Mouse (Mus musculus) limb, embryonic 11.5 days (tissue): ENCODE data around the gene Bco1. TPM values are rescaled to one million over a fixed set of nuclear protein-coding genes. Genes with fewer than 3 reads are reported as not detected.

Source experiments
- ATAC-seq: fragments of 200-750 bp; cut with Nextera tagmentation; 2 replicates; pipeline ENCODE4 v1.8.0; 2017; ENCODE audit warnings: low read depth; ENCODE audit not compliant: insufficient number of reproducible peaks, low FRiP score, low TSS enrichment
- DNase-seq: peaks from one replicate; pipeline ENCODE4 v3.0.0-alpha.2; 2015; ENCODE audit warnings: low spot score
- H3K27ac ChIP-seq: fragments of 300-500 bp; sonication (generic); replicated peaks from 2 replicates; pipeline ENCODE4 v1.5.1; 2014; ENCODE audit warnings: low read depth, mild to moderate bottlenecking, low read length
- H3K27me3 ChIP-seq: fragments of 300-500 bp; sonication (generic); 2 replicates; pipeline ENCODE4 v1.6.1; 2014; ENCODE audit warnings: mild to moderate bottlenecking, low read length, mixed read lengths; ENCODE audit not compliant: control insufficient read depth, insufficient read depth
- H3K36me3 ChIP-seq: fragments of 300-500 bp; sonication (generic); 2 replicates; pipeline ENCODE4 v1.6.1; 2014; ENCODE audit warnings: mild to moderate bottlenecking, low read length, moderate library complexity, mixed read lengths; ENCODE audit not compliant: control insufficient read depth, insufficient read depth
- H3K4me1 ChIP-seq: fragments of 300-500 bp; sonication (generic); 2 replicates; pipeline ENCODE4 v1.6.1; 2014; ENCODE audit warnings: low read length, mixed read lengths; ENCODE audit not compliant: control insufficient read depth, insufficient read depth
- H3K4me2 ChIP-seq: fragments of 300-500 bp; sonication (generic); 2 replicates; pipeline ENCODE4 v1.6.1; 2014; ENCODE audit warnings: low read depth, mild to moderate bottlenecking, moderate library complexity; ENCODE audit not compliant: severe bottlenecking
- H3K4me3 ChIP-seq: fragments of 300-500 bp; sonication (generic); 2 replicates; pipeline ENCODE4 v1.5.1; 2014; ENCODE audit warnings: low read depth, low read length
- H3K9ac ChIP-seq: fragments of 300-500 bp; sonication (generic); 2 replicates; pipeline ENCODE4 v1.6.1; 2014; ENCODE audit warnings: mild to moderate bottlenecking, low read length
- H3K9me3 ChIP-seq: fragments of 300-500 bp; sonication (generic); 2 replicates; pipeline ENCODE4 v1.6.1; 2016; ENCODE audit warnings: low read length; ENCODE audit not compliant: control insufficient read depth
- WGBS: fragments of 180-500 bp; shearing (Covaris S2); extraction: QIAGEN DNeasy Blood & Tissue Kit; methylation state at CpG from one replicate; pipeline ENCODE4 v1.1.7; 2014; 5-methylcytosine and 5-hydroxymethylcytosine counted together
- polyA plus RNA-seq: library from polyadenylated mRNA; unstranded; fragments of >200 nt; fragmentation: Nextera tagmentation; extraction: Ambion mirVana; gene quantifications from 2 replicates; pipeline ENCODE4 v1.2.1, GENCODE M21; 2014

Bco1 gene
- polyA plus RNA-seq, 1 experiment from 2014 or later: not detected

- no peaks in the 10 kb centered on the region for H3K36me3 ChIP-seq
- H3K4me1 ChIP-seq: peaks cover 4% of the 10 kb centered on the region; the same call in 1 of the 2 replicates
- no peak overlapping the region for H3K27ac ChIP-seq
- H3K4me3 ChIP-seq: no peak overlapping the region
- no peak for DNase-seq
- 75% methylated on average over 7 of the region's 7 CpGs for WGBS
- no peak overlapping the region for H3K9ac ChIP-seq
- no peaks in the 10 kb centered on the region for H3K27me3 ChIP-seq
- no peak overlapping the region for H3K4me2 ChIP-seq
- ATAC-seq: no peak
- H3K9me3 ChIP-seq: no peaks in the 10 kb centered on the region
Observed at GRCm38 (mm10) chr8:117116534-117116933, 20.9 kb downstream of the Bco1 start.

- Histone ChIP-seq H3K4me1 (no peaks in the 10 kb centered on the region; the same call in 1 of the 2 replicates), H3K36me3 (no peaks in the 10 kb centered on the region), H3K27ac (no peak overlapping the region)
Observed at GRCm38 (mm10) chr8:117118409-117118808, 22.8 kb downstream of the Bco1 start.

DNA sequence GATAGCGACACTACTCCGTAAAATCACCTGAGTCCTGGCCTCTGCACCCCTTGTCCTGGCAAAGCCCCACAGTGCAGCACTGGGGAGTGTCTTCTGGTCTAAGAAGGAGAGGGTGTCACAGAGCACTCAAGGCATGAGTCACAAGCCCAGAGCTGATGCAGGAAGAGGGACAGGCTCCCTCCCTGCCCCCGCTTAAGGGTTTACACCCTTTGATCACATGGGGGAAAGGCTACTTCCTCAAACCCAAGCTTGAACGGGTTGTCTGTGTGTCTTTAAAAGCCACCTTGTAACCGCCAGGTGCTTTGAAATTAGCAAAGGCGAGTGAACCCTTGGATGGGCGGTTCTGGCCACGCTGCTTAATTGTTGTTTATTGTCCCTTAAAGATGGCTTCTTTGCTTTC, 25.6 kb downstream of the Bco1 start:
- no peak overlapping the region for H3K4me2 ChIP-seq
- H3K27ac ChIP-seq: no peak overlapping the region
- no peaks in the 10 kb centered on the region for H3K36me3 ChIP-seq
- no peak overlapping the region for H3K9ac ChIP-seq
- 37% methylated on average over 8 of the region's 8 CpGs for WGBS
- ATAC-seq (no peak), DNase-seq (no peak)
- no peaks in the 10 kb centered on the region for H3K4me1 ChIP-seq
- no peaks in the 10 kb centered on the region for H3K27me3 ChIP-seq
- no peak overlapping the region for H3K4me3 ChIP-seq
- H3K9me3 ChIP-seq: no peaks in the 10 kb centered on the region

More at GRCm38 (mm10) chr8:117118409-117118808, 22.8 kb downstream of the Bco1 start:
- H3K27me3 ChIP-seq: no peaks in the 10 kb centered on the region
- no peak for DNase-seq
- H3K4me3 ChIP-seq: no peak overlapping the region
- no peak overlapping the region for H3K4me2 ChIP-seq
- H3K9me3 ChIP-seq: no peaks in the 10 kb centered on the region
- H3K9ac ChIP-seq: no peak overlapping the region
- ATAC-seq: no peak
- WGBS: 87% methylated on average over 9 of the region's 9 CpGs

DNA sequence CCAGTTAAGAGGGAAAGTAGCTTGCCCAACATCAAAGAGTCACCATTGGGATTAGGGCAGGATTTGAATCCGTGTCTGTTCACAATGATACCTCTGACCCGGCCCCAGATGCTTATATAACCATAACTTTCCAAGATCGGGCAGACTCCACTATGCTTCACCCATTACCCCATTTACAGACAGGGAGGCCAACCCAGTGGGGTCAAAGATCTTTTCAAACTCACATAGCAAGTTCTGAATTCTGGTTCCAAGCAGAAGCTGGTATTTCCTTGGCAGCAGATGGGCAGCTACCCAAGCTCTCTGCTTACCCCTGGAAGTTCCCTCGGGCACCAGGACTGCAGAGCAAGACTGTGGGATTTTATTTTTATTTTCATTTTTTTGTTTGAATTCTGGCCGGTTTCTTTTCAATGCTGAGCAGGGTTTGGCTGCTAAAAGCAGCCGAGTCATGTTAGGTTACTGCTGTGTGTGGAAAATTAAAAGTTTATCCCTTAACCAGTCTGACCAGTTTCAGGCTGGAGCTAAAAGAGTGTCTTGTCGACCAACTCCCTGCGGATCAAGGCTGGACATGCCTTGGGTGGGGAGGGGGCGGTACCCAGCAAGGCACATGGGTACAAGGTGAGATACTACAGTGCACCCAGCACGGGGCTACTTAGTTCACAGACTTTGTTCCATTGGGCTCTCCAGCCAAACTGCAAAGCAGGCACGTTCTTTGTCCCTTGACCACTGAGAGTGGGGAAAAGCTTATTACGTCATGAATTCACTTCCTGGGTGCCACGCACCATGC, 28.4 kb downstream of the Bco1 start:
- Histone ChIP-seq H3K9me3 (no peaks in the 10 kb centered on the region), H3K4me2 (no peak overlapping the region), H3K36me3 (no peaks in the 10 kb centered on the region), H3K4me1 (no peaks in the 10 kb centered on the region), H3K27me3 (no peaks in the 10 kb centered on the region), H3K4me3 (no peak overlapping the region), H3K27ac (no peak overlapping the region), H3K9ac (no peak overlapping the region)
- 77% methylated on average over 13 of the region's 13 CpGs for WGBS
- DNase-seq (no peak), ATAC-seq (no peak)

DNA sequence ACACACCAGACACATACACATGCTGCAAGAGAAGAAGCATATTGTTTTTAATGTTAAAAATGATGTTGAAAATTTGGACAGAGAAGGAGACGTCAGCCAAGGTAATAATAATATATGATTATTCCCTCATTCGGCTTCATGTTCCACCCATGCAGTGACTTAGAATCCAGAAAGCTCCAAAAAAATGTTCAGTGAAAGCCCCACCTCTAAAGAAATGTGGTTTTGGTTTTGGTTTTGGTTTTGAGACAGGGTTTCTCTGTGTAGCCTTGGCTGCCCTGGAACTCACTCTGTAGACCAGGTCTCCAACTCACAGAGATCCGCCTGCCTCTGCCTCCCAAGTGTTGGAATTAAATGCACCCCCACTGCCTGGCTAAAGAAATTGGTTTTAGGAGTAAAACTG, 30.2 kb downstream of the Bco1 start:
- no peaks in the 10 kb centered on the region for H3K9me3 ChIP-seq
- H3K36me3 ChIP-seq: no peaks in the 10 kb centered on the region
- no peak overlapping the region for H3K27ac ChIP-seq
- H3K4me3 ChIP-seq: no peak overlapping the region
- H3K27me3 ChIP-seq: no peaks in the 10 kb centered on the region
- H3K4me2 ChIP-seq: no peak overlapping the region
- 93% methylated on average over 3 of the region's 3 CpGs for WGBS
- DNase-seq (no peak), ATAC-seq (no peak)
- H3K9ac ChIP-seq: no peak overlapping the region
- no peaks in the 10 kb centered on the region for H3K4me1 ChIP-seq

- Histone ChIP-seq H3K36me3 (no peaks in the 10 kb centered on the region), H3K4me3 (no peak overlapping the region), H3K4me1 (no peaks in the 10 kb centered on the region), H3K9ac (no peak overlapping the region), H3K4me2 (no peak overlapping the region), H3K27me3 (no peaks in the 10 kb centered on the region), H3K9me3 (no peaks in the 10 kb centered on the region), H3K27ac (no peak overlapping the region)
- DNase-seq: no peak
- 93% methylated on average over 3 of the region's 3 CpGs for WGBS
- no peak for ATAC-seq
Observed at GRCm38 (mm10) chr8:117126411-117126810, 30.8 kb downstream of the Bco1 start.

DNA sequence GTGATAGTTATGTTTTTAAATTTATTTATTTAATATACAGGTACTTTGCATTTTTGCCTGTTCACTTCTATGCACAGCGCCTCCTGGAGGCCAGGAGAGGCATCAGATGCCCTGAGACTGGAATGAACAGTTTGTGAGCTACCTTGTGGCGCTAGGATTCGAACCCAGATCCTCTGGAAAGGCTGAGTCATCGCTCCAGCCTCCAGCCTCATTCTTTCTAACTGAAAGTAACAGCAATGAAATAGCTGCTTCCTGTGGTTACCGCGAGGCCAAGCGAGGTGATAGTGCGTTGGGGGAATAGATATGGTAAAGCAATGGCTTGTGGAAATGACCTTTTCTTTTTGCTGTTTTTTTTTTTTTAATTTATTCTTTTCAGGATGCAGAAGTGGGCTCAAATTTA, 31.4 kb downstream of the Bco1 start:
- Histone ChIP-seq H3K4me3 (no peak overlapping the region), H3K4me2 (no peak overlapping the region), H3K36me3 (no peaks in the 10 kb centered on the region), H3K27me3 (no peaks in the 10 kb centered on the region), H3K9ac (no peak overlapping the region), H3K27ac (no peak overlapping the region), H3K4me1 (no peaks in the 10 kb centered on the region), H3K9me3 (no peaks in the 10 kb centered on the region)
- ATAC-seq (no peak), DNase-seq (no peak)
- 85% methylated on average over 8 of the region's 8 CpGs for WGBS

DNA sequence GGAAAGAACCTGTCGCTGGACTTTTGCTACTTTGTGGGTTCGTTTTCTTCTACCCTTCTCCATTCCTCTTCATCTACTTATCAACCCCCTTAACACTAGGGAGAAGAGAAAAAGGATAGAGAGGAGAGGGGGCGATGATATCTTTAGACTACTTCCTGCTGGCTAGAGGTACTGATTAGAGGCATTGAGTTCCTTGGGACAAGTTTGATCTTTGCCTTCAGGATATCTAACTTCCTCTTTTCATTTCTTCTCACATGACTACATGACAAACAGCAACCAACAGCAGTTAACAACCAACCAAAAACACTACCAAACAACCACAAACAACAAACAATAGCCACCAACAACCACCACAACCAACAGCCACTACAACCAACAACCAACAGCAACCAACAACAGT, 38.0 kb downstream of the Bco1 start:
- Histone ChIP-seq H3K4me3 (no peak overlapping the region), H3K9ac (no peak overlapping the region), H3K9me3 (no peaks in the 10 kb centered on the region), H3K27me3 (no peaks in the 10 kb centered on the region), H3K36me3 (no peaks in the 10 kb centered on the region), H3K27ac (no peak overlapping the region), H3K4me1 (no peaks in the 10 kb centered on the region), H3K4me2 (no peak overlapping the region)
- WGBS: 92% methylated on average over 3 of the region's 3 CpGs
- DNase-seq (no peak), ATAC-seq (no peak)

DNA sequence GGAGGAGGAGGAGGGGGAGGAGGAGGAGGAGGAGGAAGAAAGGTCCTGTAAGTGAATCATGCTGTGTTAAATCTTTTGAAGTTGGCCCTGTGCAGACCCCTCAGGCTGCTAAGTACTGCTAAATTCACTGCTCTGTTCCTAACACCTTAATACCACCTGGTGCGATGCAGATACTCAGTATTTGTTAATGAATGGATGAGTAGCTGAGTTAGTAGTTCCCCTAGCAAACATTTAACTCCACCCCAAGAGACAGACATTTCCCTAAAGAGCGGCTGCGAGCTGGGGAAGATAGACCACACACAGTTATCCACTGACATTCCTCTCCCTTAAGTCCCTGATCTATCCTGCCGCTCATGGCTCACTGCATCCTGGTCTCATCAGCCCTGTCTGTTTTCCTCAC, 40.7 kb downstream of the Bco1 start:
- WGBS: 12% methylated on average over 4 of the region's 4 CpGs
- Histone ChIP-seq H3K4me2 (no peak overlapping the region), H3K36me3 (no peaks in the 10 kb centered on the region), H3K27me3 (no peaks in the 10 kb centered on the region), H3K27ac (no peak overlapping the region), H3K9ac (no peak overlapping the region), H3K9me3 (no peaks in the 10 kb centered on the region), H3K4me3 (no peak overlapping the region), H3K4me1 (no peaks in the 10 kb centered on the region)
- no peak for ATAC-seq
- no peak for DNase-seq
